Mouse (Mus musculus) liver, embryonic 14.5 days (tissue): Measurements from ENCODE around the gene 1700034I23Rik. TPM values are rescaled to one million over a fixed set of nuclear protein-coding genes. Genes with fewer than 3 reads are reported as not detected.
"Not testable (repeated sequence)": the region's sequence is repeated elsewhere in the genome, so short reads cannot be mapped to it uniquely, and the experiment has no call there.

Source experiments
- ATAC-seq: fragments of 200-750 bp; cut with Nextera tagmentation; 2 replicates; pipeline ENCODE4 v1.8.0; 2017; ENCODE audit warnings: moderate number of reproducible peaks, mild to moderate bottlenecking, moderate library complexity; ENCODE audit not compliant: insufficient read depth
- DNase-seq, 3 experiments: peaks; one replicate each; pipeline ENCODE4 v3.0.0-alpha.2; 2012 to 2013; ENCODE audit warnings: low read depth in 3 of 3, low spot score in 3 of 3
- H3K27ac ChIP-seq: fragments of 300-500 bp; sonication (generic); 2 replicates; pipeline ENCODE4 v1.5.1; 2014; ENCODE audit warnings: moderate library complexity, mild to moderate bottlenecking, control low read depth, inconsistent platforms
- H3K27me3 ChIP-seq: fragments of 300-500 bp; sonication (generic); 2 replicates; pipeline ENCODE4 v1.6.1; 2014; ENCODE audit warnings: mild to moderate bottlenecking, low read length, moderate library complexity; ENCODE audit not compliant: control insufficient read depth, insufficient read depth
- H3K36me3 ChIP-seq: fragments of 300-500 bp; sonication (generic); replicated peaks from 2 replicates; pipeline ENCODE4 v1.6.1; 2014; ENCODE audit warnings: low read depth; ENCODE audit not compliant: control insufficient read depth, insufficient read depth
- H3K4me1 ChIP-seq, 2 experiments: fragments of 200-500 bp in 1 of 2; fragments of 300-500 bp in 1 of 2; sonication (generic) in 1 of 2; replicated peaks; 2 replicates each; pipeline ENCODE4 v1.6.1; 2012 to 2014; ENCODE audit warnings: antibody characterized with exemption in 1 of 2, inconsistent platforms in 1 of 2, low read length in 1 of 2; ENCODE audit not compliant: control insufficient read depth in 2 of 2, insufficient read depth in 2 of 2
- H3K4me2 ChIP-seq: fragments of 300-500 bp; sonication (generic); 2 replicates; pipeline ENCODE4 v1.6.1; 2014; ENCODE audit warnings: low read depth, mild to moderate bottlenecking, control low read depth, moderate library complexity
- H3K4me3 ChIP-seq, 2 experiments: fragments of 200-500 bp in 1 of 2; fragments of 300-500 bp in 1 of 2; sonication (generic) in 1 of 2; 2 replicates each; pipeline ENCODE4 v1.5.1; 2012 to 2014; ENCODE audit warnings: low read depth in 2 of 2, low read length in 2 of 2, mild to moderate bottlenecking in 2 of 2, control low read depth in 1 of 2, inconsistent platforms in 1 of 2, moderate library complexity in 1 of 2; ENCODE audit not compliant: insufficient read depth in 1 of 2
- H3K9ac ChIP-seq: fragments of 300-500 bp; sonication (generic); replicated peaks from 2 replicates; pipeline ENCODE4 v1.6.1; 2014; ENCODE audit warnings: mild to moderate bottlenecking, control low read depth, moderate library complexity
- H3K9me3 ChIP-seq: fragments of 300-500 bp; sonication (generic); 2 replicates; pipeline ENCODE4 v1.6.1; 2016; ENCODE audit warnings: low read length, mixed read lengths; ENCODE audit not compliant: control insufficient read depth
- CTCF ChIP-seq: IDR thresholded peaks from 2 replicates; pipeline ENCODE4 v1.5.1; 2016; ENCODE audit warnings: antibody characterized with exemption, low read depth, control low read depth
- EP300 ChIP-seq: IDR thresholded peaks from 2 replicates; pipeline ENCODE4 v1.6.1; 2016; ENCODE audit warnings: antibody characterized with exemption, low read depth
- WGBS: fragments of 180-500 bp; shearing (Covaris S2); extraction: QIAGEN DNeasy Blood & Tissue Kit; methylation state at CpG from one replicate; pipeline ENCODE4 v1.1.7; 2014; ENCODE audit not compliant: insufficient replicate concordance; 5-methylcytosine and 5-hydroxymethylcytosine counted together
- polyA plus RNA-seq, 2 experiments: library from polyadenylated mRNA; depleted of rRNA in 1 of 2; stranded (reverse) in 1 of 2; unstranded in 1 of 2; fragments of >200 nt; fragmentation: Nextera tagmentation in 1 of 2; extraction: Ambion mirVana in 1 of 2; gene quantifications; 2 replicates each; pipeline versions ENCODE4 v1.2.1 to v1.2.3; 2012 to 2014

1700034I23Rik gene
- polyA plus RNA-seq (2012; rRNA removed): not detected in 2 replicates
- 0.05 TPM in 1 of 2 replicates, not detected in the other for polyA plus RNA-seq (2014; fragmentation: Nextera tagmentation; extraction: Ambion mirVana)

DNA sequence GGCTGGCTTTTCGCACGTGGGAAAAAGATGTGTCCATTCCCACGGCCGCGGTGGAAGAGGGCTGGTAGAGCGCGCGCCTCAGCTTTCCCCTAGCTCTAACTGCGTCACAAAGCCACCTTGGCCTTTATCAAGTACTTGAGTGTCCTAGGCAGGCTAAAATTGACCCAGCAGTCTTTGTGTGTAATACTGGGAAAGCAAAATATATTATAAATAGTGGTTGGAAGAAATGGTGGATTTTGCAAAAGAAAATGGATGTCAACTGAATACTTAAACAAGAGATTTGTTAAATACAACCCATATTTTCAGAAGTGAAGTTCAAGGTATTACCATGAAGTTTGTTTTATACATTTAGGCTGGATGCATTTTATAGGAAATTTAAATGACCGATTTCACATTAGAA, at the start of gene 1700034I23Rik:
1700034I23Rik (minus strand) TSS at position 101 of the 400 bp plus-strand sequence.
- H3K9ac ChIP-seq, H3K4me1 ChIP-seq, H3K4me3 ChIP-seq, H3K36me3 ChIP-seq, DNase-seq, H3K4me2 ChIP-seq, H3K27ac ChIP-seq, H3K27me3 ChIP-seq, ATAC-seq, H3K9me3 ChIP-seq: not testable (repeated sequence)
- WGBS: 87% methylated on average over 5 of the region's 10 CpGs

DNA sequence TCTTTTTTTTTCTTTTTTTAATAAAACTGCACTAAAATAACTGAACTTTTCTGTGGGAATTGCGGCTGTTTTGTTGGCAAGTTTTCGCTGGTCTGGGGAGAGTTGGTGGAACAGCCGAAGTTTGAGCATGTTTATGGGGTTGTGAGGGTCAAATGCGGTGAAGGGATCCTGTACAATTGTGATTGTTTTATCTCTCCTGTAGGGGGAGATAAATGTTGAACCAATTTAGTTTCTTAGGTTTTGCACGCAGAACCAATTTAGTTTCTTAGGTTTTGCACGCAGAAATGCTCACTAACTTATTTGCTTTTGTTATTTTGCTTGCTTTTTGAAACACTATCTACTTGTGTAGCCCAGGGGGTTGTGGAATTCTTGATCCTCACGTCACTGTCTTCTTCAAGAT, 49.0 kb upstream of the 1700034I23Rik start:
- H3K27ac ChIP-seq: no peak overlapping the region

DNA sequence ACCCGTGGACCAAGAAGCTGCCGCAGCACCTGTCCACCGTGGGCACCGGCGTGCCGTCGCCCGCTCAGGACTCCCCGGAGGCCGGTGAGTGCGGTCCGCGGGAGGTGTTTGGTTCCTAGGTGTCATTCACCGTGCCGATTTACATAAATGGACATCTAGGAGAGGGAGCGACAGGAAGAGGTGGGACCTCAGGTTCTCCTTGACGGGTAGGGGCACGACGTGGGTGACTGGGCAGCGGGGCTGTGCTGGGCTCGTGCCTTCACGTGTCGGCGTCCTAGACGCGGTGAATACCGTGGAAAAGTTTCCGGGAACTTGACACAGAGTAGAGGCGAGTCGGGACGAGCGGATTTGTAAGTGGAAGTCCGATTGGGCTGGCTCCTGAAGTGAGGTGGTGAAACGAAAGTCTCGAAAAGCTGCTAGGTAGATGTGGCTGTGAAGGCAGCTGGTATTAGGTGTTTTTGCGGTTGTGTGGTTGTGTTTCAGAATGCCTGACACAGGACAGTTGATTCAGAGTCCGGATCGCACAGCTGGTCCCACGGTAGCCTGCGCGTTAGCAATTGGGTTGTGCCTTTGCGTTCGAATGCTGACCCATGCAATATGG, 48.4 kb upstream of the 1700034I23Rik start:
- H3K27ac ChIP-seq: peak overlapping the region; percentile 9
- TF ChIP-seq EP300 (no peak), CTCF (no peak)
- peak overlapping the region; percentile 95 for H3K4me2 ChIP-seq
- ATAC-seq: peak; percentile 3; the same call in 1 of the 2 replicates
- H3K9ac ChIP-seq: peak overlapping the region; percentile 92
- H3K4me3 ChIP-seq: peak overlapping the region; percentile 88 to 90
- WGBS: under 1% methylated on average over 41 of the region's 43 CpGs
- peak; percentile 46 to 59 (median 51) for DNase-seq
- no peaks in the 10 kb centered on the region for H3K36me3 ChIP-seq
- no peaks in the 10 kb centered on the region for H3K9me3 ChIP-seq
- peaks cover 6 to 8% of the 10 kb centered on the region in 2 experiments for H3K4me1 ChIP-seq
- H3K27me3 ChIP-seq: peaks cover 4% of the 10 kb centered on the region

More for the DNA sequence above, 49.0 kb upstream of the 1700034I23Rik start:
- peak overlapping the region; percentile 95 for H3K4me2 ChIP-seq
- WGBS: 9% methylated on average over 7 of the region's 7 CpGs
- peaks cover 4% of the 10 kb centered on the region for H3K27me3 ChIP-seq
- peak; percentile 40; the same call in 1 of the 2 replicates for TF ChIP-seq CTCF
- TF ChIP-seq EP300: no peak
- no peak for ATAC-seq
- DNase-seq: peak; percentile 30 to 58 (median 37)
- peak overlapping the region; percentile 92 for H3K9ac ChIP-seq
- no peaks in the 10 kb centered on the region for H3K9me3 ChIP-seq
- no peaks in the 10 kb centered on the region for H3K36me3 ChIP-seq
- peak overlapping the region; percentile 88 to 90 for H3K4me3 ChIP-seq
- H3K4me1 ChIP-seq: peaks cover 6 to 8% of the 10 kb centered on the region in 2 experiments

DNA sequence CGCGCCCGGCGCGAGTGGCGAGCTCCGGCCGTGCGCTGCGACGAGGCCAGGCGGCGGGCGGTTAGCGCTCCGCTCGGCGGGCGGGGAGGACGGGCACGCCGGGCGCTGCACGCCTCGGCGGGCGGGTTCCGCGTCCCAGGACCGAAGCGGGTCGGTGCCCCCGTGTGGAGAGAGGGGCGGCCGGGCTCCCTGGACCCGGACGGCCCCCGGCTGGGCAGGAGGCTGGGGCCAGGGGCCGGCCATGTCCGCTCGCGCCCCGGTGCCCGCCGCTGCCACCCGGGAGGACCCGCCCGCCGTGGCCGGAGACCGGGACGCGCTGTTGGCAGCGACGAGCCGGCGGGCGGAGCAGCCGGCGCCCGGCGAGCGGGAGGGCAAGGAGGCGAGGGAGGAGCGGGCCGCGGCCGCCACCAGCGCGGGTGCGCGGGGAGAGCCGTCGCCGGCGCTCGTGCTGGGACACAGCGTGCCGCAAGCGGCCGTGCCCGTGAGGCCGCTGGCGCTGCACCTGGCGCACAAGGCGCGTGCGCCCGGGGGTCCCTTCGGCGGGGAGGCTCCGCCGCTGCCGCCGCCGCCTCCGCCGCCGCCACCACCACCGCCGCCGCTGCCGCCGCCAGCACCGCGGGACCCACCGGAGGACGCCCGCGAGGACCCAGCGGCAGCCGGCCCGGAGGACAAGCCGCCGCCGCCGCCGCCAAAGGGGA, 47.7 kb upstream of the 1700034I23Rik start:
- H3K4me2 ChIP-seq: peak overlapping the region; percentile 95
- H3K4me3 ChIP-seq: peak overlapping the region; percentile 88 to 90
- under 1% methylated on average over 88 of the region's 118 CpGs for WGBS
- no peaks in the 10 kb centered on the region for H3K9me3 ChIP-seq
- H3K27me3 ChIP-seq: peaks cover 4% of the 10 kb centered on the region
- ATAC-seq (peak; percentile 34), DNase-seq (peak; percentile 20 to 27 (median 23))
- no peaks in the 10 kb centered on the region for H3K36me3 ChIP-seq
- TF ChIP-seq CTCF (no peak), EP300 (no peak)
- H3K9ac ChIP-seq: peak overlapping the region; percentile 92
- peak overlapping the region; percentile 74 for H3K27ac ChIP-seq
- H3K4me1 ChIP-seq: peaks cover 6 to 8% of the 10 kb centered on the region in 2 experiments

DNA sequence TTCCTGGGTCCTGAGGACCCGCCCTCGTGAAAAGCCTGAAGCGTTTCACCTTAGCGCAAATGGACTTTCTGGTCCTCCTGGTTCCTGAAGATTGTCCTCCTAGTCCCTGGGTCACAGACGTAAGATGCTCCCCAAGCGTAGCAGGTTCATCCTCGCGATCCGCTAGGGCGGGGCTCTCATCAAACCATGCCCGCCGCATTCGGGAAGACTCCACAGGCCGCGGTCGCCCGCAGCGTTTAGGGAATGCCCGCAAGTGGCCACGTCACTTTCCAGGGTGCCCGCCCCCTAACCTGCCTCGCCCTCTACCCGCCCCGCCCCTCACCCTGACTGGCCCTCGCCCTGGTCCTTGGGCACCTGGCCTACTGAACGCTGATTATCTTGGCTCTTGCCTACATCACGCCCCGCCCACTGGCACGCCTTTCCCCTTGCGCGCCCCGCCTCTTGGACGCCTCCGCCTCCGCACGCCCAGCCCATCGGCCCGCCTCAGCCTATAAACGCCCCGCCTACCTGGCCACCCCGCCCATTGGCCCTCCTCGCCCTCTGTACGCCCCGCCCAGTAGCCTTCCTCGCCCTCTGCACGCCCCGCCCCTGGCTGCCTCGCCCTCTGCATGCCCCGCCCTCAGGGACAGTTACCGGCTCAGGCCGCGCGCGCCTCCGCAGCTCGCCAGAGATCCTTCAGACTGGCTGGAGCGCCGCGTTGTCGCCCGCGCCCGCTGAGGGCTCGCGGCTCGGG, 47.0 kb upstream of the 1700034I23Rik start, which contains the start of gene Larp1b:
Larp1b (plus strand) TSS at position 659 of the 733 bp plus-strand sequence.
- Histone ChIP-seq H3K27me3 (peaks cover 4% of the 10 kb centered on the region), H3K9ac (peak within 1 kb of the TSS; percentile 92), H3K36me3 (no peaks in the 10 kb centered on the region), H3K4me1 (peaks cover 6 to 8% of the 10 kb centered on the region in 2 experiments), H3K27ac (peak within 1 kb of the TSS; percentile 74), H3K4me2 (peak within 1 kb of the TSS; percentile 95), H3K4me3 (peak within 1 kb of the TSS; percentile 88 to 90), H3K9me3 (no peaks in the 10 kb centered on the region)
- WGBS: under 1% methylated on average over 66 of the region's 66 CpGs
- TF ChIP-seq CTCF (peak; percentile 6; the same call in 1 of the 2 replicates), EP300 (no peak)
- ATAC-seq (peak; percentile 90), DNase-seq (peak; percentile 94 to 97 (median 94))
